Mouse (Mus musculus) urinary bladder, adult 18-20 months (tissue): Measurements from ENCODE around the gene Inka2.

Experiments used
- DNase-seq, 2 experiments: peaks; one replicate each; pipeline ENCODE4 v3.0.0; 2022; ENCODE audit warnings: low spot score in 2 of 2, mixed read lengths in 2 of 2

Inka2 gene

DNA sequence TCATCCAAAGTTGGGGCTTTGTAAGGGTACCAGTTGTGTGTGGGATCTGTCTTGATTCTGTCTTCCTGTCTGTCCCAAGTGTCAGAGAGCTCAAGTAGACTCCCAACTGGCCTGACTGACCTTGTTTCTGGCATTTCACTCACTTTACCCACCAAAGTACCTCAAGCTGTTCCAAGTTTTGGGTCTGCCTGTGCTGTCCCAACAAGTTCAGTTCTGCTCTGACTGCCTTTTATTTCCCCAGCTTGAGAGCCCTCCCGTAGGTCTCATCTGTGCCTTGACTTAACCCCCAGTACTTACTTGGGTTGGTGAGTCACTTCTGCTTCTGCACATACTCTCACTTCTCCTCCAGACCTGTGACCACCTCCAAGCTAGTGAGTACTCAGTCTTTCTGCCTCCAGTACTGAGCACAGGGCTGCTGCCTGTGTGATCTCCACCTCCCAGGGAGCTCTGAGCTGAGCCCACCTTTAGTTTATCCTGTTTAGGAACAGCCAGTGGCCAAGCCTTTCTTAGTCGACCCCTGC, 17.3 kb downstream of the Inka2 start:
- no peak for DNase-seq

DNA sequence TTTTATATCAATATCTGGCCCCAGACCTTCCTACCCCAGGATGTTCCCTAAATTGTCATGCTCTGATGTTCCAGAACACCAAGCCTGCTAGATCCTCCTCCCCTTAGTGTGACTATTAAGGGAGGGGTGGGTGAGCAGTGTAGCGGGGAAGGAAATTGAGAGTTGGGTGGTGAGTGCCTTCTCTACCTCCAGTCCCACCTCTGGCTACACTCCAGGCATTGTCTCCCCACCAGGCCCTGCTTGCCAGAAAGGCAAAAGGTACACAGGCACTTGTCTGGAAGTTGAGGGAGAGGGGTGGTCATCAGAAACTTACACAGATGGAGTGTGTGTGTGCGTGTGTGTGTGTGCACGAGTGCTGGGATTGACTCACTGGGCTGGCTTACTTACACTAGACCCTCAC, 18.1 kb downstream of the Inka2 start:
- no peak for DNase-seq

DNA sequence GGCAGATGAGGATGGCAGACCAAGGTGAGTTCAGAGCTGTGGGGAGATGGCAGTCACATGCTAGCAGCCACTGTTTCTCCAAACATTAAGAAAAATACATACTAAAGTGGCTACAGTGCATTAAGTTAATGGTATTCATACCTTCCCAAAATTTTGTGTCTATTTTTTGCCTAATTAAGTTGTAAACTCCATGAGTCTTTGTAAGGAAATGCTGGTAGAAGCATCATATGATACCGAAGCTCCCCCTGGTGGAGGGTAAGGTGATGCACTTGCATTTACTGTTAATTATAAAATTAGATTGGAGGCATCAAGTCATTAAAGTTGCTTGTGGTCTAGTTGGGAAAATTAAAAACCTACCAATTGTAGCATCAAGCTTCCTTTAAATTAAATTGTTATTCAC, 21.6 kb downstream of the Inka2 start:
- DNase-seq = no peak

DNA sequence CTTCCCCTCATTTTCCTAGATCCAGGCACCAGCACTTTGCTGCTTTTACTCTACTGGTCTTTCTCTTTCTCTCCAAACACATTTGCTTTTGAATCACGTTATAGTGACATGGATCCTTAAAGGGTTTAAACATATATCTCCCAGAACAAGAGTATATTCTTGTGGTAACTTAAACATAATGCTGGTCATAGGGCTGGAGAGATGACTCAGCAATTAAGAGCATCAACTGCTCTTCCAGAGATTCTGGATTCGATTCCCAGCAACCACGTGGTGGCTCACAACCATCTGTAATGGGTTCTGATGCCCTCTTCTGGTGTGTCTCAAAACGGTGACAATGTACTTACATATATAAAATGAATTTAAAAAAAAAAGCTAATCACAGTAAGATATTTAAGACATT, 28.0 kb downstream of the Inka2 start:
- no peak for DNase-seq

DNA sequence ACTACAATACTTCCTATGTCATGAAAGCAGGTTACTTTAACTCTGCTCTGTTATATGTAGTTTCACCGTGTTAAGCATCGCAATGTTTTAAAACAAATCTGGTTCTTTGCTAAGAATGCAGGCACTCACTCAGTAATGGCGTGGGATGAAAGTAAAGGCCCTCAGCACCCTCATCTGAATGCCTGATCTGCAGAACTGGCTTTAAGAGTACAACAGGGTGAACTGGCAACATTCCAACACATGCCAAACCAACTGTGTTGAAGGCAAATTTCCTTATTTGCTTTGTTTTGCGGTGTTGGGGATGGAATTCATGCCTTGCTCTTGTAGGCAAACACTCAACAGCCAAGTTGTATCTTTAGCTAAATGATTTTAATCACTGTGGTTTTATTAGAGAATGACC, 29.1 kb downstream of the Inka2 start:
- no peak for DNase-seq

DNA sequence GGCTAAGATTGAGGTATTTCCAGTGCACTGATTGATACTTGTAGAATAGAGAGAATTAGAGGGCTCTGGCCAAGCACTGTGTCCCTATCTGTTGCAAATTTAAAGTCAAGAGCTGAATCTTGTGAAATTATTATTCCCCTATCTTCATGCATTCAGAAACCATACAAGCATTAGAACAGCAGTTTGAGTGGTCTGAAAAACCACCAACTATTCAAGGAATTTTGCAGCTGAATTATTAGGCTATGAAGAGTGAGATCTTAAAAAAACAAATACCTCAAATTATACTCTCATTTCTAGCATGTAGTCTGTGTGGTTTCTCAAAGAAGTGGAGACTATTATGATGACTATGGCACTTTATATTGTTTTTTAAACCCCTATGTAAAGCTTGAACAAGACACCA, 30.9 kb downstream of the Inka2 start:
- DNase-seq = no peak

DNA sequence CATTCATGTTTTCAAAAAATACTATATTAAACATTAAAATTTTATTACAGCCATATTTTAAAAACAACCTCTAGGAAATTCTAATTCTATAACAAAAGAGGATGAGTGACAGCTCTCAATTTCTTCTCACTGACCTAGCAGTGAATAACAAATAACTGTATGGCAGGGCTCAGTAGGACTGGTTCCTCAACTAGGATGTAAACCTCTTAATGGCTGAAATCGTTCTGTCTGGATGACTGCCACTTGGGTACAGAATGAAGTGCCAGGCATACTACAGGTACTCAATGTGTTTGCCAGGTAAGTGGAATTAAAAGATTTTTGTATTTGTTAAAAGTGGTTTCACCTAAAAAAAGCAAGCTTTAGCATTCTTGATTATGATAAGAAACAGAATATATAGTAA, 31.7 kb downstream of the Inka2 start:
- DNase-seq = no peak

DNA sequence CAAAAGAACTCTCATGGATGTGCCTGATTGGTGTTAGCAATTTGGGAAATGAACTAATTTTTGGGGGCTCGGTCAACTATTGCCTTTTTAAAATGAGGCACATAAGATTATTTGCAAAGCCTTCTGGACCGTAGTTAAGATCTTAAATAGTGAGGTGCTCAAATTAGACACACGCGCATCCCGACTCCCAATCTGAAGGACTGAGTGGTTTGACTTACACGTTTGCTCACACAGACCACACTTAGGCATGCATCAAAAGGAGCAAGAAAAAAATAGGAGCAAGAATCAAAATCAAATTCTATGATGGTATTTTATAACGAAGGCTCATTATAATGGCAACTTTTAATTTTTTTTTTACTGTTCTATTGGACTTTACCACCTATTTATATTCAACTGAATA, 32.7 kb downstream of the Inka2 start:
- no peak for DNase-seq

DNA sequence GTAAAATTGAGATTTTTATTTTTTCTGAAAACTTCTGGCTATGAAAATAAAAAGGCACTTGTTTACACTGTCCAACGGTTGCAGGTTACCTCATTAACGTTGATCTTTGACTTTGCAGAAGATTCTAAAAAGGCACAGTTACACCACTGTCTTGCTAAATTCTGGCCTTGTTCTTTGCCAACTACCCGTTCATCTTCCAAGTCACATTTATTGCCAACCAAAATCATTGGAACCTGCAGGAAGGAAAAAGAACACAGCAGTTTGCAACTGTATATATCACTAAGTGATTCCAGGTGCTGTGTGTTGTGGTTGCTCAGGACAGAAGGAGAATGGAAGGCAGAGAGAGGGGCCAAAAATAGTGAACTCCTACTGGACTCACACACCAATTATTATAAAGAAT, 33.3 kb downstream of the Inka2 start:
- DNase-seq = no peak

DNA sequence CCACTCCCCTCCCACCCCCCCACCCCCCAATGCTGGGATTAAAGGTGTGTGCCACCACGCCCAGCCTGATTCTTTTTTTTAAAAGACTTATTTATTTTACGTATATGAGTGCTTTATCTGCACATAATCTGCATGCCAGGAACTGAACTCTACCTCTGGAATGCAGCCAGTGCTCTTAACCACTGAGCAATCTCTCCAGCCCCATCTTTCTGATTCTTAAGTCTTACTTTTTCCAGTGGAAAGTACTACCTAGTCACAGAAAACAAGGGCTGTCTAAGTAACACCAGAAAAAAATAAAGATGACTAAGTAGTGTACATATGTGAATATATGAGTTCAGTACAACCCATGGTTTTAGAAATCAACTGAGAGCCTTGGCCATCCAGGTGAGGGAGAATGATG, 42.1 kb downstream of the Inka2 start:
- DNase-seq = no peak

DNA sequence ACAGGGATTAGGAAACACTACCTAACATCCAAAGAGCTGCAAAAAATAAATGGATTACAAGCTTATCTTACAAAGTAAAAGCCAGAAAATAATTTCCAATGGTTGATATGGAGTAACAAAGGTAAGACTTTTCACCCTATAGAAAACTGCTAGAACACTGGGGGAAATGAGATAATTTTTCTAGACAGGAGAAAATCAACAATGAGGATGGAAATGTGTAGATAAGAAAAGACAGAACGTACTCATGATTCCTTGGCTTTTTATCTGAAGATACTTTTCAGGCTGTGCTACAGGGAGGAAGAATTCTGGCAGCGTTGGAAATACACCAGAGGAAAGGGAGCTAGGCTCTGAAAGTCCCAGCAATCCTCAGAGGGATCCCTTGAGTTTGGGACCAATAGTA, 46.4 kb downstream of the Inka2 start:
- DNase-seq = no peak

DNA sequence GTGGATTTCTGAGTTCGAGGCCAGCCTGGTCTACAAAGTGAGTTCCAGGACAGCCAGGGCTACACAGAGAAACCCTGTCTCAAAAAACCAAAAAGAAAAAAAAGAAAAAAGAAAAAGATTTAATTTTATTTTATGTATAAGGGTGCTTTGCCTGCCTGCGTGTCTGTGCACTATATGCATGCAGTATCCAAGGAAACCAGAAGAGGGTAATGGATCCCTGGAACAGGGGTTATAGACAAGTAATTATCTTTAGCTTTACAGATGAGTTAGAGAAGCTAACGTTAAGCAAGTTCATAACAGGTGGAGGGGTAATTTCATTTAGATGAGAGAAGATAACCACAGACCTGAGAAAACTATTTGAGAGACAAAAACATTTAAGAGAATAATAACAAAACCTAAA, 49.8 kb downstream of the Inka2 start:
- DNase-seq = no peak

DNA sequence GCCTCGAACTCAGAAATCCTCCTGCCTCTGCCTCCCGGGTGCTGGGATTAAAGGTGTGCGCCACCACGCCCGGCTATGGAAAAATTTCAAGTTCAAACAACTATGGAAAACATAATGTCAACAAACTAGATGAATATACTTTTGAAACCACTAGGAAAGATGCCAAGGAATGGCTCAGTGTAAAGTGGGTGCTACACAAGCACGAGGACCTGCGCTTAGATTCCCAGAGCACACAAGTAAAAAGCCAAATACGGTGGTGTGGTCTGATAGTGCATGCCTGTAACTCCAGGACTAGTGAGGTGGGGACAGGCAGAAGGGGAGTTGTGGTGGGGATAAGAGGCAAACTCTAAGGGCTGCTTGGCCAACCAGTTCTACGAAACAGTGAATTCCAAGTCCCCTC, 50.7 kb downstream of the Inka2 start:
- no peak for DNase-seq

DNA sequence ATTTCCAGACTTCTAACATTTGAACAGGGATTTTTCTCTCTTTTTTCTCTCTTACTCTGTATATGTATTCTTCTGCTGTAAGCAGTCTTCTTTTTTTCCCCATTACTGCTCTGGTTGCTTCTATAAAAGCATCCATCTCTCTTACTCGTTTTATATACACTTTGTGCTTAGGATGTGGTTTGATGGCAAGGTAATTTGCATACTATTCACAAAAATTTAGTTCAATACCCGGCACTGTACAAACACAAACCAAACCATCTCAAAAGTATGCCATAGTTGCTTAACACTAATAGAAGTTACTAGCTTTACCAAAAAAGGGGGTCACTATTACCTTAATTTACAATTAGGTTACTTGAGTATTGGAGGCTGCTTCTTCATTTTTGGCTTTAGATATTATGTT, 52.1 kb downstream of the Inka2 start:
- DNase-seq = no peak

DNA sequence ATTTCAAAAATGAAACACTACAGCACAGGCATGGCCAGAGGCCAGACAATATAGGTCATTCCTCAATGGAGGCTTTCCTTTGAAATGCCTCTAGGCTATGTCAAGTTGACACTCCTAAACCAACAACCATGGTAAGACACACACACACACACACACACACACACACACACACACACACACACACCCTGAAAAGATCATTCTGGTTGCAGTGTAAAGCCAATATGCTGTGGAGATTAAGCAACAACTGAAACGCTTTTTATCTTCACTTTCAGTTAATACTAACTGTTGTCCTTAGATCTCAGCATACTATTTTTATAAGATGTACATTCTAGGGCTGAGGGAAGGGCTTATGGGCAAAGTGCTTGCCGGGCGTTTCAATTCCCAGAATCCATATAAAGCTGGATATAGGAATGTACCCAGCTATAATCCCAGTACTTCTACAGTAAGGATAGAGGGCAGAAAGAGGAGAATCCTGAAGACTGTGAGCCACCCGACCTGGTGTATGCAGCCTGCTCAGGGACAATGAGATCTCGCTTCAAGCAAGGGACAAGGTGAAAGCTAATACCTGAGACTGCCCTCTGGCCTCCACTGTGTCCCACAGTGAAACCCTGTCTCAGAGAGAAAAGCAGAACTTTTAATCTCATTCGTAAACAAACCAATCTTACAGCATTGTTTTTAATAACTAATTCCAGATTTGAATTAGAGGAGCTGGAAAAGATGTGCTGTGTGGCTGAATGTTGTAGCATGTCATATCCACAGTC, 53.1 kb downstream of the Inka2 start:
- DNase-seq = no peak

DNA sequence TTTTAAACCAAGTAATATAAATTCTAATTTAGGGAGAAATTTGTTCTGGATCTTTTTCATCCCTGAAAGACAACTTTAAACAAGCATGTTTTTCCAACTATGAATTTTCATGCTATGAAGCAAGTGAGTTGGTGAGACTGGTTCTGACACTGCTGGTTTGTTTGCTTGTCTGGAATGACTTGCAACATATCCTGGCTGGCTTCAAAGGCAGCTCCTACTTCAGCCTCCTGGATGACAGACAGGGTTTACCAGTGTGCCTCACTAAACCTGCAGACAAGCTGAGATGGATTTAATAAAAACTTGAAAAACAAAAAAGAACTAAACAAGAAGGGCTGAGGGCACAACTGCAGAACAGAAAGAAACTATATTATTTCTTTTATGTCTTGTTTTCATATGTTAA, 53.7 kb downstream of the Inka2 start:
- DNase-seq = no peak

DNA sequence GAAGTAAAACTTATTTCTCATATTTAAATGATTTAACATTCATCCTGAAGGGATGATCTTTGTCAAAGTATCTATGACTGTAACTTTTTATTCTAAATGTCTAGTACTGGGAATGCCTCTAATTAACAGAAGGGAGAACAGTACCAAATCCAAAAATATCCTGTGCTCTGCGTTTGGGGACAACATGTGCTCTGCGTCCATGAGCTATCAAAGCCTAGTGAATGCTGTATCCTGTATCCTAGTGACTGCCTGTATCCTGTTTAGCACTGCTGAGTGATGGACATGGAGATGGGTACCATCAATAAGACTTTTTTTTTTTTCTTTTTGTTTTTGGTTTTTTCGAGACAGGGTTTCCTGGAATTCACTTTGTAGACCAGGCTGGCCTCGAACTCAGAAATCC, 54.3 kb downstream of the Inka2 start:
- DNase-seq = no peak

DNA sequence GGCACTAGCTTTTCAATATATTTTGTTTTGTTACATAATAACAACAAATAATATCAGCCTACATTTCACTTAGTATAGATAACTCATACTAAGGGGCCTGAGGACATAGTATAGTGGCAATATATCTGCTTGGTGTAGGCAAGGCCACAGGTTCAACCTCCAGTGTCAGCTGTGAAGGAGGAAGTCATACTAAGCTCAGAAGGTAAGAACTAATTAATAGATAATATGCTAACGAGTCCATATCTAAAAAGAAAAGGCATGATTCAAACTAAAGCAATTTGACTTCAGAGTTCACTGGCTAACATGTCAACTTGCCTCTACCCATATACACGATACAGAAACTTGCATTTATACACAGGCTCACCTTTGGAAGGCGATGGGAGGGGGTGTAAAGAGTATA, 55.7 kb downstream of the Inka2 start:
- DNase-seq = no peak

DNA sequence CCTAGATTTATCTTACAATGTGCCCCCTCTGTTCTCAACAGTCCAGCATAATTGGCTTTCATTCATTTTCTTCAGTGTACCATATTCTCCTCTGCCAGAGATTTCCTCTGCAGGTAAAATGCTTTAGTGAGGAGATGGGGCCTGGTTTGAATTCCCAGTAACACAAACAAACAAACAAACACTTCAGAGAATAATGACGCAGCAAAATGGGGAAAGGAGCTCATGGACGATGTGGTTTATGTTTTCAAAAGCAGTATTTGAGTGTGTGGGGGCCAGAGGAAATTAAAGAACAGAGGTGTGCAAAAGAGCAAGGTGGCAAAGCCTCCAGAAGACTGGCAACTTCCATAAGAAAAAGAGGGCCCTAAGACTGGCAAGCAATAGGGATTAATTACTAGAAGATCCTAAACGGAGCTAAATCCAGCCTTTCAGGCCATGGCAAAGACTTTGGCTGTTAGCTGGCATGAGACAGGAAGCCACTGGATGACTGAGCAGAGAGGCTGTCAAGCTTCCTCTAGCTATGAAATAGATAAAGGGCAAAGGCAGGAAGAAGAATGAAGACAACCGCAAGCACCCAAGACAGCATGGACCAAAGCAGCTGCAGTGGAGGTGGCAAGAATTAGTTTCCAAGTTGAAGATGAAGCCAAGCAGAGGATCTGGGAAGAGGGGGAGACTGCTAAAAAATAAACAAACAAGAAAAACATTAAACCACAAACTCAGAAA, 58.9 kb downstream of the Inka2 start:
- no peak for DNase-seq

DNA sequence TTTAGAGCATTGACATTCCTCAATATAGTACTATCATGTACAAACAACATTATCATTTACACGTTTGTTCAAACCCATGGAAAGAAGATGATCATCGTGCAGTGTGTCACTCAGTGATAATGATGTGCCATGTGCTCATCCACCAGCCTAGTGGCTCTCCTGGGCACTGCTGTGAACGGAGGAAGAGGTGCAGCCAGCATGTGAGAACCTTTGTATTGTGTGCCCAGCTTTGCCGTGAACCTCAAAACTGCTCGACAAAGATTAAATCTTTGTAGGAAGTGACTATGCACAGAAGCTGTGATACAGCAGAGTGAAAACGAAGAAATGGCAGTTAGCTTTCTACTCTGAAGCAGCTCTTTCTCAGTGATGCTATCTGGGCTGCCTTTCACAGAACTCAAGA, 64.1 kb downstream of the Inka2 start:
- no peak for DNase-seq

DNA sequence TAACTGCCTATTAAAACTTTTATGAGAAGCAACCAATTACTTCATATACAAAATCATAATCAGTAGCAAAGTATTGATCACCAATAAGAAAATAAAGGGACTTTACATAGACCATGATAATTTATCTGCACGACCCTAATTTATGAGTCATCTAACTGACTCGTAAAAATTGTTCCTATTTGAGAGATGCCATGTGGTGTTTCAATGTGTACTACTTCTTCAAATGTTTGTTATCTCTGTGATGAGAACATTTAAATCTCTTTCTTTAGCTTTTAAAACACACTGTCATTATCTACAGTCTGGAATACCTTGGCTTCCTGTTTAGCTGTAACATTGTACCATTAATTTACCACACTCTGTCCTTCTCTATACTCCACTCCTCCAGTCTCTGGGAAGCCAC, 65.0 kb downstream of the Inka2 start:
- DNase-seq = no peak
